Mouse (Mus musculus) left cerebral cortex, adult 9 months (tissue): Measurements from ENCODE around the gene Golph3.

Experiments
- DNase-seq, 2 experiments: peaks; one replicate each; pipeline ENCODE4 v3.0.0; 2022; ENCODE audit warnings: low spot score in 2 of 2

Gene Golph3

GRCm38 (mm10) chr15:12380548-12380947 lies 59.3 kb downstream of the Golph3 start:
- DNase-seq = no peak

GRCm38 (mm10) chr15:12384679-12385078 lies 63.4 kb downstream of the Golph3 start:
- no peak for DNase-seq

GRCm38 (mm10) chr15:12388726-12389489 lies 67.7 kb downstream of the Golph3 start:
- DNase-seq = no peak

- no peak for DNase-seq
These were observed 73.5 kb downstream of the Golph3 start for GRCm38 (mm10) chr15:12394758-12395157.

- no peak for DNase-seq
These were observed 75.8 kb downstream of the Golph3 start for GRCm38 (mm10) chr15:12397032-12397431.
